Mouse (Mus musculus): ENCODE data around the gene Sult2b1.

DNA sequence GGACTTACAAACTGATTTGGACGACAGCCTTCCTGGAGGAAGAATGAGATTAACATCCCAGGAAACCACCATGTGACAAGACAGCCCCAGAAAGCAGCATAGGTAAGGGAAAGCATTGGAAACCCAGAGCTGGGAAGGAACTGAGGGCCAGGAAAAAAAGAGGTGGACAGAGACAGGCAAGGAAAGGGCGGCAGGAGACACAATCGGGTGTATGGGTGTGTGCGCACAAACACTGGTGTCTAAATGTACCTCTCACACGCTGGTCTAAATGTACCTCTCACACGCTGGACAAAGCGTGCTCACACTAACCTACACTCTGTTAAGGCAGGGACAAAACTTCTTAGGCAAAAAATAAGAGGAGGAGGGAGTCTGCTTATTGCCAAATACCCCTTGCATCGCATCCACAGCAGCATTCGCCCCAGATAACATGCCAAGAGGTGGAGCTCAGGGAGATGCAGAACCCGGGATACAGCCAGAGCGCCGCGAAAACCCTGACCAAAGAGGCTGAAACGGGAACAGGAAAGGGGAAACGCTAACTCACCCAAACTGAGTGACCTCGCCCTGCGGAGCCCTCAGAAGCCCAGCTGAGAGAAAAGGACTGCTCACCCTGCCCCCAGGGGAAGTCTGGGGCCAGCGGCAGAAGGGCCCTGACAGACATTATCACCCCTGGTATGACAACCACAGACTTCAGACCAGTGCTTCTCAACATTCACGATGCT, 68.6 kb downstream of the Sult2b1 start:
- TF ChIP-seq CTCF (IDR thresholded peaks at IDR 0.05; ENCODE audit: low read depth) (no peak), EP300 (IDR thresholded peaks at IDR 0.05; ENCODE audit: low read depth) (no peak)

Measured in heart, postnatal 0 days (tissue).